Mouse (Mus musculus) heart, adult 2 months (tissue): ENCODE data around the gene Gsdma.

Experiments
- CTCF ChIP-seq: fragments of 200-600 bp; IDR thresholded peaks from 2 replicates; pipeline ENCODE4 v1.8.1; 2022; ENCODE audit warnings: antibody characterized with exemption, mild to moderate bottlenecking, moderate library complexity
- EP300 ChIP-seq: fragments of 200-500 bp; IDR thresholded peaks from 2 replicates; pipeline ENCODE4 v1.6.1; 2011; ENCODE audit warnings: low read depth, low read length, control low read depth; ENCODE audit not compliant: insufficient read depth
- POLR2A ChIP-seq: fragments of 200-500 bp; IDR thresholded peaks from 2 replicates; pipeline ENCODE4 v1.6.1; 2011; ENCODE audit warnings: mild to moderate bottlenecking, low read depth, low read length, control low read depth; ENCODE audit not compliant: insufficient read depth

- TF ChIP-seq POLR2A = no peak
- TF ChIP-seq CTCF = no peak
- no peak for TF ChIP-seq EP300
These were observed 33.1 kb downstream of the Gsdma start for GRCm38 (mm10) chr11:98697225-98697624.
